Mouse (Mus musculus) E14TG2a.4 (cell line): ENCODE results near the gene Cldn11.
A peak's percentile ranks its signal among the peaks of the same experiment; 100 is the strongest.

Experiments used
- CTCF ChIP-seq: conservative IDR thresholded peaks from 2 replicates; pipeline ENCODE4 v1.5.1; 2014; ENCODE audit warnings: low read length
- NANOG ChIP-seq: IDR thresholded peaks from 2 replicates; pipeline ENCODE4 v1.6.1; 2014; ENCODE audit warnings: borderline replicate concordance, low read length, mixed read lengths

GRCm38 (mm10) chr3:31138454-31139424, 11.0 kb upstream of the Cldn11 start:
- peak; percentile 83 for TF ChIP-seq CTCF
- no peak for TF ChIP-seq NANOG
